Mouse (Mus musculus) spleen, postnatal 14 days (tissue): ENCODE measurements around the gene Ncbp1.

Experiments used
- DNase-seq, 2 experiments: peaks; one replicate each; pipeline ENCODE4 v3.0.0; 2021 to 2022; ENCODE audit warnings: low spot score in 2 of 2

The Ncbp1 gene

DNA sequence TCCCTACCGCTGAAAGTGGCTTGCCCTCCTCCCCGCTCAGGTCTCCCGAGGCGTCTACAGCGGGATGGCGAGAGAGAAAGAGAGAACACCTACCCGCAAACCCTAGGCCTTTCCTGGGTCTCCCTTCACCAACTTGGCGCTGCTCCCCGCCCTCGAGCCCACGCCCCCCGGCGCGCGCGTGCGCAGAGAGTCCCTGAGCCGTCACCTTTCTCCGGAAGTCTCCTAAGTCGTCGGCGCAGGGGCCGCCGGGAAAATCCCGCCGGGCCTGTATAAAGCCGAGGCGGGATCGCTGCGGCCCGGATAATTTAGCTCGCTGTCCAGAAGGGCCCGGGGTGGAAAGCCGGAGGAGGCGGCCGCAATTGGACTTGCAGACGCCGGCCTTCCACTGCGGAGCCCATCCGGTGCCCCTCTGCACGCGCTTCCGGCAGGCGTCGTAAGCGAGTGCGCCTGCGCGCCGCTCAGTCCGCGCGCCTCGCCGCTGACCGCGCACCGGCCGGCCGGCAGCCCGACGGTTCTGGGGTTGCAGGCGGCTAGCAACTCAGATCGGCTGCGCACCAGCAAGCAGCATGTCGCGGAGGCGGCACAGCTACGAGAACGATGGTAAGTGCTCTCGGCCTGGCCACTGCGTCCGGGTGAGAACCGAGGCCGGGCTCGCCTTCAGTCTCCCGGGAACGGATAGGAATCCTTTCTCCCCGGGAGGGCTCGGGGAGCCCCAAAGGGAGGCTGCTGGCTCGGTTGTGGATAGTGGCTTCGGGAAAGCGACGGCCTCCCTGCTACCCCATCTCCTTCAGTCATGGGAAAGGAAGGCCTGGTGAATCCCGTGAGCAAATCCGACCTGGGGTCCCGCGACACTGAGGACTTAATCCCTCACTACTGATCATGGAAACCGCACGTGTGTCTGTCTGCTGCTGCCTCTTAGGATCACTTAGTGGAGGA lies at the start of gene Ncbp1, which contains the start of gene Tstd2:
Ncbp1 (plus strand) TSS at position 327 of the 936 bp plus-strand sequence.
Tstd2 (minus strand) TSS at position 408 of the 936 bp plus-strand sequence.
- DNase-seq, result peak; percentile 83 to 86

DNA sequence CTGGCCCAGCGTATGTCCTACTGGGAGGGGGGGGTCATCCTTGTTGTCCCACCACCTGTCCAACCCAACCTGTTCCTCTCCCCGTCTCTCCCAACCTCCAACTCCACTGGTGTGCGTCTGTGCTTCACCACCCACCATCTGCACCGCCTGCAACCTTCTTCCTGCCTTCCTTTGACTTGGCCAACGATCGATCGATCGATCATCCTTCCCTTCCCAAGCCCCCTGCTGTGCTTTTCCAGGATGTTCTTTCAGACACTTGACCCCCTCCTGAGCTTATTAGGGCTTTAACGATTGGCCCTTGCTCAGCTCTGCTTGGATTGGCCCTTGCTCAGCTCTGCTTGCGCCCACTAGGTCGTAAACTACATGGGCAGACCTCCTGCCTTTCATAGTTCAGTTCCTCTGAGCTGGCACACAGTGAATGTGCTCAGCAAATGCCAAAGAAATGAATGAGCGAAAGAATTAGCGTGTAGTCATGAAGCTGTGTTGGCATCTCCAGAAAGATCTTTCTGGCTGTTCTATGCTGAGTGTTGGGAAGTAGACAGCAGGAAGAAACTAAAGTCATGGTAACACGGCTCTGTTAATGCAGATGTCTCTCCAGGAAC lies 48.8 kb upstream of the Ncbp1 start:
- DNase-seq, result no peak

DNA sequence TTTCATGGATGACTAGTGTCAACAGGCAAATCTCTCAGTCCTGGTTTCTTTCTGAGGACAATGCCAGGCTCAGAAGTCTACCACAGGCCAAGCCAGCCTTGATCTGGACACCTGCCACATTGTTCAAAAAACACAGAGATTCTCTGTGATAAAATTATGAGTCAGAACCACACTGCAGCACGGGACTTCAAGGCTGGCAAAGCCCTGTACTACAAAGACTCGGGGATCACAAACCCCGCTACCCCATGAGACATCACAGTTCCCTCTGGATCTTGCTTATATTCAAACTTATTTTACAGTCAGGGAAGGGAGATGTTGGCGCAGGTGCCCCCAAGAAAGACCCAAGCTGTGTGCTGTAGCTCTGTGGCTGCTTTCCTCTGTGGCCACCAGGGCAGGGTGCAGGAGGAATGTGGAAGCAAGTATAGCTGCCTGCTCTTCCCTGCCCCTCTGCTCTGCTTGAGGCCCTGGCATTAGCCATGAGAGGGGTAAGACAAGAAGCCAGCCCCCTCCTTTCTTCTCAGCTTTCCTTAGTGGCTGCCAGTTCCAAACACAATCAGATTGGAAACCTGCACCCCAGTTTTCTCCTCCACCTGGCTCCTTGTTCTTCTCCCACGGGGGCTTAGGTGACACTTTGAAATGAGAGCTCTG lies 45.9 kb upstream of the Ncbp1 start:
- no peak for DNase-seq

DNA sequence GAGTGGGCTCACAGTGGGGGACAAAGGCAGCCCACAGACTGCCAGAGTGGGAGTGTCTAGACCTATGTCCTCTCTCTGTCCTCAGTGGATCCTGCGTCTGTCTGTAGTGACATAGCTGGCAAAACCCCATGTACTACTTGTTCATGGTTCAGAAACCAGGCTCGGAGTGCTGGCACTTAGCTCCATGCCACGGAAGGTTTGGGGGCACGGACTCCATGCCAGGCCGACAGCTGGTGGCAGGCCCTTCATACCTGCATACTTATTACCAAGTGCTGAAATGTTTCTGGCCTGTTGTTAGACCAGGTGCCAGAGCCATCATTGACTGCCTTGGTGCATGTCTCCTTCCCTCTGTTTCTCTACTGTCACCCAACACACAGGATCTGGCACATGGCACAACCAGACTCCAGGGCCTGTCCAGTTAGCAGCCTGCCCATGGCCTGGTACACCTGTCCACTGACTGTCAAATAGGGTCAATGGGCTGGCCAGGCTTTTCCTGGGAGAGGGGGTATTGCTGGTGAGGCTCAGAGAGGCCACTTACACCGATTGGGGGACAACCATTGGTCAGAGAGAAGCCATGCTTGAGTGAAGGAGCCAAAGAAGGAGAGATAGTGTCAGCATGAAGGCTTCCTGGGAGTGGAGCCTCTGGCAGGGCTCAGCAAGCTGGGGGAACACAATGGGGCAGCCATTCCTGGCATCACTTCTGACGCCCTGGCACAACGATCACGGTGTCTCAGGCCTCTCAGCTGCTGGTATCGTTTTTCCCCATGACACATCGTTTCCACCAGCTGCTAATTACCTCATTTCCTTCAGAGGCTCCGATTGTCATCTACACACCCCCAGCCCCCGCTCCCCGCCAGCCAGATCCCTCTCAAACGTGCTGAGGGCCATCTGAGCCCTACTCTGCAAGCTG lies 43.2 kb upstream of the Ncbp1 start:
- no peak for DNase-seq

DNA sequence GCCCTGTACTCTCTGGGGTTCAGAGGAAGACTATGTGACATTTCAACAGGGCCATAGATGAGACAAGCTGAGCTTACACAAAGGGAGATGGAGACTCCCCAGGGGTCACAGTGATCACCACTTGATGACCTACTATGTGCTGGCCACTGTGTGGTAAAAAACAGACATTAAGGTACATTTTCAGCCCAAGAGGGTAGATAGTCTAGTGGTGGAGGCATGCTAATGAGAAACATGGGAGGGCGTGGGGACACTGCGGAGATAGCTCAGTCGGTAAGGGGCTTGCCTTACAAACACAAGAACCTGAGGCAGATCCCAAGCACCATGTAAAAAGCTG lies 42.6 kb upstream of the Ncbp1 start:
- DNase-seq, result no peak

DNA sequence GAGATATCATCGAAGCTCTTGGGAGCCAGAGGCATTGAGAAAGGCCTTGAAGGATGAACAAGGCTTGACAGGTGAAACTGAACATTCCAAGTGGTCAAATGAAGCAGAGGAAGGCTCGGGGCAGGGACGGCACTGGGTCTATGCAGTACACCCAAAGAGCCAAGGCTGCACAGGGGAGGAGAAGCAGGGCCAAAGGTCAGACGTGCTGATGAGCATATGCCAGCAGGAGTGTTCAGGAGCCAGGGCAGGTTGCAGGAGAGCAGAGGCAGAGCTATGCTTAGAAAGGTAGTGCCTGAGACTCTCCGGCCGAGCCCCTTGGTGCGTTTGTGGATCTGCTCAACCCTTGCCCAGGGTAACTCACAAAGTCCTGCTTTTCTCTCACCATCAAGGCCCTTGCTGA lies 41.9 kb upstream of the Ncbp1 start:
- no peak for DNase-seq

DNA sequence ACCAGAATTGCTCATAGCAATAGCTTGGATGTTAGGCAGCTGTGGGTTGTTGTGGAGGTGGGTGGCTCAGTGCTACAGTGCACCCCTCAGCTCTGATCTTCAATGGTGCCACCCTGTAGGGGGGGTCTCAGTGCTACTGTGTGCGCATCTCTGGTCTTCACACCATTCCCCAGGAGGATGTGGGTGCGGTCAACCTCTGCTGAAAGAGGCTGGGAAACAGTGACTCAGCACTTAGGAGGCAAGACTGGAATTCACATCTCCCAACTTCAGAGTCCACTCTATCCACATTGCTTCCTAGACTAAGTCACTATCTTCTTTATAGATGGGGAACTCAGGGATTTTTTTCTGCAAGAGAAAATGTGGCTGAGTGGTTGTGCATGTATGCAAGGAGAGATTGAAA lies 40.8 kb upstream of the Ncbp1 start:
- DNase-seq, result no peak

DNA sequence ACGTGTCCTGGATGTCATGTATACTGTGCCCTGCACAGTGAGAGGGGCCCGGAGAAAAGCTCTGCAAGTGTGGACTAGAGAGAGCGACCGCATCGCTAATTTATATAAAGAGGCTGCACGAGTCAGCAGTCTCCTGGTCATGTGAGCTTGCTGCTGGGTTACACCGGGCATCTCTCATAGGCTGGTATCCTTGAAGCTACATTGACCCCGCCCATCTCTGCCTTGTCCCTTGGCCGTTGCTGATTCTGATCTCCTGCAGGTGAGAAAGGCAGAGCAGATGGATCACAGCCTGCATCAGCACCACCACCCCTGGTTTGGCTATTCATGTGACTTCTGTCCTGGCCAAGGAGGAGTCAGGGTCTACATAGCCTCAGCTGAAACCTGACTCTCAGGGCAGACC lies 39.3 kb upstream of the Ncbp1 start:
- DNase-seq, result no peak

DNA sequence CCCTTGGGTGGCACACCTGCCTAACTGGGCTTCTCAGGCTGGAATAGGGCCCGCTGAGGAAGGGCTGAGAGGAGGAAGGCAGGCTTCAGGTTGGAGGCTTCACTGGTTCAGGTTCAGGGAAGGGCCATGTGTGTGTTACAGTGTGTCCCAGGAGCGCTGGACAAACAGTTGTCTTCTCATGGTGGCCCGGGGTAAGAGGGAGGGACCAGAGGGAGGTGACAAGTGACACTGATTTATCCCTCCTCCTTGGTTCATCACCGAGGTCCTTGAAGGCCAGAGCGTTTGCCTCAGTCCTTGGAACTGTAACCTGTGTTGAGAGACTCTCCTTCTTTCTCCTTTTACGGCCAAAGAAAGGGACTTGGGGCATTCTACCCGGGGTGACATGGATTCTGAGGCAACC lies 37.9 kb upstream of the Ncbp1 start:
- no peak for DNase-seq

DNA sequence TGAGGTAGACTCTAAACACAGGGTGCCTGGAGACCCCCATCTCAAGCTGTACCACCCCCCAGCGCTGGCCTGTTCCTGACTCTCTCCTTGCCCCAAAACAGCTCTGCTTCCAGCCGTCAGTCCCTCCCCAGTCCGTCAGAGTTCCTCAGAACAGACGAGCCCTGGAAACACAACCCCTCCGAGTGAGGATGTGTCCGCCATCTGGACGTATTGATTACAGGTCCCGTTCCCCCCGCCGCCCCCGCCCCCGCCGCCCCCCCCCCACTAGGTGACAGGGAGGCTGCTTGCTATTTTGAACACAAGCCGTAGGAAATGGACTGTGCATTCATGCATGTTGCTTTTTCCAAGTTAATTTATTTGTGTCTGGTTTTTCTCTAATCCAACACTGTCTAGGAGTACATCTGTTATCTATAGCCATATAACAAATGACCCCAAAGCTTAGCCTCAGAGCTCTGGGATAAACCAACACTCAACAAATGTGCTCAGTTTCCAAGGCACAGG lies 37.2 kb upstream of the Ncbp1 start:
- no peak for DNase-seq

DNA sequence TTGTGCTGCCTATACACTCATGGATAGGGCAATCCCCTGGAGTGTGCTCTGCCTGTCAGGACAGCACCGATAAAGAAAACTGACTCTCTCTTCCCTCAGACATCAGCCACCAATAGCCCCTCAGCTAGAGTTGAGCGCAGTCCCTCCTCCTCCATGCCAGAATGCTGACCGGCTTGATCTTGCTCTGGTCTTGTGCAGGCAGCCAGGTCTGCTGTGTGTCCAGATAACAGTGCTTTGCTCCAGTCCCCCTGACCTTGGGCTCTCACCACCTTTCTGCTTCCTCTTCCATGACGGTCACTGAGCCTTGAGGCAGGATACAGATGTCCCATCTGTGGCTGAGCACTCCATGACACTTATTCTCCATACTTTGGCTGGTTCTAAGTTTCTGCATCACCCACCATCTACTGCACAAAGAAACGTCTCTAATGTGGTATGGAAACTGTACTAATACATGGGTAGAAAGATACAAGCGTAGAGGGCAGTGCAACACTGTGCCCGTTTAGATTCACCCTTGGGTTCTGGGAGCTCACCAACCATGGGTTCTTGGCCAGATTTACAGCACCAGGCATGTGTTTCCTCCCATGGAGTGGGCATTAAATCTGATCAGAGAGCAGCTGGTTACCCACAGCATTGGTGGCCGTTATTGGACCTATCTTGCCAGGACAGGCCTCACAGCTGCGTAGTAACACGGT lies 36.2 kb upstream of the Ncbp1 start:
- DNase-seq, result no peak

DNA sequence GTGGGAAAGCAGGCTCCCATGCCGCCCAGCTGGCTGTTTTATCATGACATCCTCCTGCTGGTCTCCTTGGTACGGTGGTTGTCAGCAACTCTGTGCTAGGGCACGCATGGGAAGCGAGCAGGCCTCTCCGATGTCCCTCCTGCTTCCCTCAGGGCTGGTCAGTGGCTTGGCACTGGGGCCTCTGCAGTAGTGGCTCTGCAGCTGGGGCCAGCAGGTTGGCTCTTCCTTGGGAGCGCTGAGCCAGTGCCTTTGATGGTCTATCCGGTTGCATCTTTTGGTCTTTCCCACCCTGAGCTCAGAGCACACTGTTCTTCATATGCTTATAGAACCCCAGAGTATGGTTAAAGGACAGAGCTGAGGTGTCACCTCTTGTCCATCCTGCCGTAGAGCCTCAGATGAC lies 28.3 kb upstream of the Ncbp1 start:
- DNase-seq, result no peak

DNA sequence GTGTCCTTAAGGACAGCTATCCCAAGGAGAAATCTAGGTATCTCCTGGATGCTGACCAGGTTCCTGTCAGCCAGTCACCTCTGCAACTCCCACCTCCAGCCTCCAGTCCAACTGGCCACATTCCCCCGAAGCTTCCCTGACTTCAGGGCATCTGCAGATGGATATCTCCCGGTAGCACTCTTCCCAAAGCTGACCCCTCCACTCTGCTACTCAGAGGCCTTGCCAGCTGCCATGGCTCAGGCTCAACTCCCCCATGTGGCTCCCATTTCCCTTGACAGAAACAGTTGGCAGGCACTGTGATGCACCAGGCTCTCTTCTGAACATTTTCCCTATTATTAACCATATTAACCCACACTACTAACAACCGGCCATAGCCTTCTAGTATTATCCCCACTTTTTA lies 27.1 kb upstream of the Ncbp1 start:
- no peak for DNase-seq

DNA sequence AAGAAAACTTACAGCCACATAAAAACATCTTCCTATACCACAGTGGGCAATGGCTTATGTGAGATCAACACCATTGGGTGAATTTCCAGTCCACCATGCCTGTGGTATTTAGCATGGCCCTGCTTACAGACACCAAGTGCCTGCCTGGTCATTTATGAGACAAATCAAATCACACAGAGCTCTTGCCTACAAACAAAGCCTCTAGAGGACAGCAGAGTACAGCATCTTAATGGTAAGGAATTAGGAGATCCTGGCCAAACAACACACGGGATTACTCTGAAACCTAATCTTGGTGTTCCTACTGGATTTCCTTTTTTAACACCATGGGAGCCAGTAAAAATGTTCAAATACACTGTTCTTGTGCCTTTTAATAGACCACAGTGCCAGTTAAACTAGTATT lies 23.1 kb upstream of the Ncbp1 start:
- no peak for DNase-seq

DNA sequence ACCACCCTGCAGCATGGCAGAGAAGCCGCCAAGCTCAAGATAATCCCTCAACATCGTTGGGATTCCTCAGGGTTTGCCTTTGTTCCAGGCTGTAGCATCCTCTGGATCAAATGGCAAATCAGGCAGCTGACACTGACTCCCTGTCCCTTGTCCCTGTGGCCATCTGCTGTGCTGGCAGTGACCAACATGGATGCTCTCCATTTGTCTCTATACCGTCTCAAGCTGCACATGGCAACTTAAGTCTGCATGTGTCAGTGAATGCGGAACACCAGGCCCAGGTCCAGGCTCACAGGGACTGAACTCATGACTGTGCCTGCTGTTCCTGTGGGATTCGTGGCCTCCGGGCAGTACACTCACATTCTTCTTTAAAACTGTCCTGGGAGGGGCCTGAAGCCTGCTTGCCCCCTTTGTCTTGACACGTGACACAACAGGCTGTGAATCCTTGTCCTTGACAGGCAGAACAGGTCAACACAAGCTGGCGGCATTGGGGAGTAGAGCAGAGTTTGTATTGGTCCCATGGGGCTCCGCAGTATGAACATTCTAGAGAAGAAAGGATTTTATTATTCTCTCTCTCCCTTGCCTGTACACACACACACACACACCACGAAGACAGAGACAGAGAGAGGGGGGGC lies 21.8 kb upstream of the Ncbp1 start:
- no peak for DNase-seq

DNA sequence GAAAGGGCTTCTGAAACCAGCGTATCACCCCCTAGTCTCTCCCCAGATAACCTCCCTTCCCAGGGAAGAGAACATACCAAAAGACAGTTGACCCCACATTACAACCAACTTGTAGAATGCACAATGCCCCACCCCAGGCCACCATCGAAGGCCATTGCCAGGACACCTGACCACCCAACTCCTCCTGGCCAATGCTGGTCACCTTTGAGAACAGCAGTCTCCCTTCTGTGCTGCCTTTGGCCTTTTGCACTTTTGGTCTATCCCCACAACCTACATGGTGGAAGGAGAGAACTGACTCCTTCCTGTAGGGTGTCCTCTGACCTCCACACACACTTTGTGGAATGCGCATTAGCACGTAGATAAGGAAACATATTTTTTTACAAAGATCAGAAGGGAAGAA lies 20.9 kb upstream of the Ncbp1 start:
- DNase-seq, result no peak

DNA sequence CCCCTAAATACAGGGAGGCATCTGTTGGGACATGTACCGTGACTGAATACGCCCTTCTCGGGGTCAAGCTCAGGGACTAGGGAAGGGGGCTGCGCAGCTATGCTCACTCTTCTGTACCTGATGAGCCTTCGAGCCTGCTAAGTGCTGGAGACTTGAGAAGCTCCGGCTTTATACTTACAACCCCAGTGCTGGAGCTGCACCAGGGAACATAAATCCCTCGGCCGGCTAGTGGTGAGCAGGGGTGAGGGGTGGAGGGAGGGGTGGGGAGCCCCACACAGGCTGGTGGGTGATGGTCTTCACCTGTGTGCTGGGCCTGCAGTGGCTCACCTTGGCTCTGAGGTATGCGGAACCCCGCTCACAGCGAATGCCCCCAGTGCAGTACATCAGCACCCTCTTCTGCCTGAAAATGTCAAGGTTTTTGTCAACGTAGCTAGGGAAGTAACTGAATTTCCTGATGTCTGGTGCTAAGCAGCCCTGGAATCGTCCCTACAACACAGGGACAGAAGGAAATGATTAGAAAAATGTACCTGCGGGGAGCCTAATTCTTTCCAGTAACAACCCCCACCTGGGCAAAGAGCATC lies 18.8 kb upstream of the Ncbp1 start:
- DNase-seq, result no peak

DNA sequence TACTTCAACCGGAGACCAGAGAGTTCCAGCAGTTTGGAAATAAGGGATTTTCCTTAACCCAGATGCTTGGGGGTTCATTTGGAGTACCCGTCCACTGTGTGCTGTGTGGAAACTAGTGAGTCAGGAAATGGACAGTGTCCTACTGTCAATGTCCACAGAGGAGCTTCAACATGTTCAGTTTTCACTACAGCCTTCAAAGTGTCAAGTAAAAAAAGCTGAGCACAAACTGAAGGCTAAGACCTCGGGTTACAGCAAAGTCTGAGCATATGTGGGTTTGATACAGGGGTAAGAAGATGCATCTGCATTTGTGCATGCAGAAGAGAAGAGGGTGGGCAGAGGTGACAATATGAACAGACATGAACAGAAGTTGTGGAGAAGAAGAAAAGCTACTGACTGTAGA lies 17.6 kb upstream of the Ncbp1 start:
- no peak for DNase-seq

DNA sequence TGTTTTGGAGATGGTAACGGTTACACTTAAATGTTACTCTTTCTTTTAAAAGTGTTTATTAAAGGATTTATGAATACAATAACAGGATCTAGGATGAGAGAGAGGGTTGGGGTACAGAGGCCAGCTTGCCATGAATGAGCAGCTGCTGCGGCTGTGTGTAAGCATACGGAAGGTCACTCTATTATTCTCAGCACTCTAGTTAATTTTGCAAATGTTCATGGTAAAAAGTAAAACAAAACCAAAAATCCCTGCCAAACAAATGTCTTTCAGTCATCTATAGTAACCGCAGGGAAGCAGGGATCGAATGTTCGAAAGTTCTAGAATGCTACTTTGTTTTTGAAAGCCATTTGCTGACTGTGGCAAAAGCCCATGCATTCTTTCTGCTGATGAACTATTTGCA lies 15.1 kb upstream of the Ncbp1 start:
- DNase-seq, result no peak

DNA sequence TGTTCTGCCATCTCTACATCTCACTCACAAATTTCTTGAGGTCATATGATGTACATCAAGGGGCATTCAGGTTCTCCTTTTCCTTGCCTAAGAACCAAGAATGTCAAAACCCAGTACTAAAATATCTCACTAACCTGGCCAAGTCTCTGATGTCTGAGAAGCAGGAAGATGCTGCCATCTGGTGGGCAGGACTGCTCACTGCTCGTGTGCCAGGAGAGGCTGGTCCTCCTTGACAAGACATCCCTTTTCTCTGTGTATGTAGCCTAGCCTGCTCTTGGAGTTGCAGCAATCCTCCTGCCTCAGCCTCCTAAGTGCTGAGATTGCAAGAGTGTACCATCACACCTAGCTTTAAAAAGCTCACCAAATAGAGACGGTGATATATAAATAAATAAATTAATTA lies 11.9 kb upstream of the Ncbp1 start:
- DNase-seq, result peak; percentile 40 to 64
